Mouse (Mus musculus) small intestine, adult 10 weeks (tissue): ENCODE measurements around the gene Lrig3. TPM values are rescaled to one million over a fixed set of nuclear protein-coding genes. Genes with fewer than 3 reads are reported as not detected.

Experiments
- polyA plus RNA-seq: library from polyadenylated mRNA; stranded (reverse); fragments of 350-450 nt; fragmentation: Illumina TruSeq; extraction: RNeasy Lipid Tissue Mini Kit (QIAGEN cat#74804); gene quantifications from one replicate; pipeline ENCODE4 v1.2.3, GENCODE M21; 2014; ENCODE audit warnings: low replicate concordance

The Lrig3 gene
- 24.6 TPM for polyA plus RNA-seq

DNA sequence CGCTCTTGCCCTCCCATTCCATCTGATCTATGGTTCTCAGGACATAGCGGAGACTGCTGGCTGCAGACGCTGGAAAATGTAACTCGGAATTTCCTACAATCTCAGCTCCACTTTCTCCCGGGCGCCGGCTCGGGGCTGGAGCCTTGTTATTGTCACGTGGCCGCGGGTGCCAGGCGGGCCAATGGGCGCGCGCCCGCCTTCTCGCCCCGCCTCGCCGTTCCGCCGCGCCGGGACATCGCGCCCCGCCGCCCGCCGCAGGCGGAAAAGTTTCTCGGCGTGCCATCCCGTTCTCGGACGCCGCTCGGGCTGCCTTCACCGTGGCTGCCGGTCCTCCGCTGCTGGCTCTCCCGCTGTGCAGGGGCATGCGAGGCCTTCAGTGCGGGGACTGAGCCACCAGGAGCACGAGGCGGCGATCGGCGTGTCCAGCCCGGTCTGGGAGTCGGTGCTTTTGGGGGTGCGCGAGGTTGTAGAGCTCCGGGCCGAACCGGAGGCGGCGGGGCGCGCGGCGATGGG is at the start of gene Lrig3:
TSS of gene Lrig3 (plus strand) at position 201 of the 513 bp plus-strand sequence.

